Mouse (Mus musculus) kidney, adult 2 months (tissue): Measurements from ENCODE around the gene Srgap2. TPM values are rescaled to one million over a fixed set of nuclear protein-coding genes. Genes with fewer than 3 reads are reported as not detected.

ENCODE experiments used
- DNase-seq: peaks from one replicate; pipeline ENCODE4 v3.0.0; 2021
- H3K27ac ChIP-seq: fragments of 200-500 bp; 2 replicates; pipeline ENCODE4 v1.5.1; 2012; ENCODE audit warnings: low read depth, low read length, control low read depth, inconsistent platforms; ENCODE audit not compliant: insufficient read depth
- H3K27me3 ChIP-seq: fragments of 200-500 bp; replicated peaks from 2 replicates; pipeline ENCODE4 v1.6.1; 2012; ENCODE audit warnings: mild to moderate bottlenecking, moderate library complexity, low read length, inconsistent platforms; ENCODE audit not compliant: control insufficient read depth, insufficient read depth
- H3K36me3 ChIP-seq: fragments of 200-500 bp; 2 replicates; pipeline ENCODE4 v1.6.1; 2012; ENCODE audit warnings: mild to moderate bottlenecking, moderate library complexity, low read length, inconsistent platforms; ENCODE audit not compliant: control insufficient read depth, insufficient read depth
- H3K4me1 ChIP-seq: fragments of 200-500 bp; 2 replicates; pipeline ENCODE4 v1.6.1; 2011; ENCODE audit warnings: low read length; ENCODE audit not compliant: control insufficient read depth, insufficient read depth
- H3K4me3 ChIP-seq: fragments of 200-500 bp; 2 replicates; pipeline ENCODE4 v1.5.1; 2011; ENCODE audit warnings: mild to moderate bottlenecking, low read depth, low read length, control low read depth; ENCODE audit not compliant: insufficient read depth
- CTCF ChIP-seq: fragments of 200-500 bp; conservative IDR thresholded peaks from 2 replicates; pipeline ENCODE4 v1.5.1; 2011; ENCODE audit warnings: low read depth, mild to moderate bottlenecking, control low read depth, low read length, moderate library complexity, mixed read lengths; ENCODE audit not compliant: insufficient read depth, insufficient read length
- POLR2A ChIP-seq: fragments of 200-500 bp; IDR thresholded peaks from one replicate; pipeline ENCODE4 v1.6.1; 2011; ENCODE audit warnings: low read depth, low read length, control low read depth
- WGBS: fragments of 180-500 bp; shearing (Covaris S2); methylation state at CpG from one replicate; pipeline ENCODE4 v1.1.7; 2018; 5-methylcytosine and 5-hydroxymethylcytosine counted together
- polyA plus RNA-seq: library from polyadenylated mRNA; depleted of rRNA; stranded (reverse); fragments of >200 nt; gene quantifications from 2 replicates; pipeline ENCODE4 v1.2.3, GENCODE M21; 2012

The Srgap2 gene
- polyA plus RNA-seq, 1 experiment: 13.0 TPM

DNA sequence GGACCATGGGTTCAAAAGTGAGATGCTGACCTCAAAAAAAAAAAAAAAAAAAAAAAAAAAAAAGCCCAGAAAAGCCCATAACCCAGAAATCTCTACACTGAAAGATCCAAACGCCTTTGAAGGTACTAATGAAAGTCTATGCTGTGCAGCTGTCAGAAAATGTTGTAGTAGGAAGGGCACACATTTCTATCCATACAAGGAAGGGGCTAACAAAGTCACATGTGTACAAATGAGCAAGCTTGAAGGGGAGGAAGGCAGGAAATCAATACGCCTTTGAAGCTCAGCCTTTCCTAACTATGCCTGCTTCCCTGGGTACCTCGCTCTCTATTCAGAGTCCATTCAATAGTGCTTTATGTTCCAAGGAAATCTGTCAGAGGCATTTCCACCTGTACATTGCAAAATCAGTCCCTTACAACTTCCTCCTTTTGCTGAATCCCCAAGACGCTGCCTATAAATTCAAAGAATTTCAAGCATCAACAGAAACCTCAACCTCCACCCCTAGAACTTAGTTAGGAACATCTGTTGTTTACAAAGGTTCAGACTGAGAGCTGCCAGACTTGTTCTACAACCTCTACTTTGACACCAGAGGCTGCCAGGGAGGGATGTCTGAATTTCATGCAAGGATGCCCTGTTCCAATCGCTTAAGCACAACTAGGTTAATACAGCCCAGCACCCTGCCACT is 99.9 kb downstream of the Srgap2 start:
- H3K27ac ChIP-seq: peak overlapping the region; percentile 68

GRCm38 (mm10) chr1:131423061-131423460 is 104.1 kb downstream of the Srgap2 start:
- Histone ChIP-seq H3K27ac (no peak overlapping the region), H3K4me1 (peaks cover 14% of the 10 kb centered on the region), H3K4me3 (no peak overlapping the region), H3K27me3 (no peaks in the 10 kb centered on the region), H3K36me3 (no peaks in the 10 kb centered on the region)
- TF ChIP-seq POLR2A (no peak), CTCF (no peak)
- peak; percentile 31 for DNase-seq
- 77% methylated on average over 3 of the region's 3 CpGs for WGBS

More for the DNA sequence above, 99.9 kb downstream of the Srgap2 start:
- no peak for TF ChIP-seq POLR2A
- TF ChIP-seq CTCF: no peak
- Histone ChIP-seq H3K27me3 (no peaks in the 10 kb centered on the region), H3K36me3 (no peaks in the 10 kb centered on the region), H3K4me1 (peaks cover 20% of the 10 kb centered on the region), H3K4me3 (no peak overlapping the region)
- DNase-seq: peak; percentile 84
- 19% methylated on average over 5 of the region's 5 CpGs for WGBS

DNA sequence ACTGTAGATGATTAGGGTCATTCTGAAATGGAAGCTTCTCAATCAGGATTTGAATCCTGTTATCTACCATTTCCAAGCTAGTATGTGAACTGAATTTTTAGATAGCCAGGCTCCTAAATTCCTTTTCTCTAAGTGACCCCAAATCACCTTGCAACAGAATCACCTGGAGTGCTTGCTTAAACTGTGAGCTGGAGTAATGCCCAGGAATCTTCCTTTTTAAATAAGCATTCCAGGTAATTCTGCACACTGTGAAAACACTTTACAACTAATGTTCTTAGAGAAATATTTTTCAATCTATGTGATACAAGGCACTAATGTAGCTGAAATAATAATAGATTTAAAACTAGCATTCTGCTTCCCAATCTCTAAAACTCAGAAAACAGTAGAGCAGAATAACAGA is 106.0 kb downstream of the Srgap2 start:
- H3K27ac ChIP-seq: no peak overlapping the region
- no peak overlapping the region for H3K4me3 ChIP-seq
- H3K36me3 ChIP-seq: no peaks in the 10 kb centered on the region
- no peak for TF ChIP-seq CTCF
- TF ChIP-seq POLR2A: no peak
- H3K4me1 ChIP-seq: peaks cover 3% of the 10 kb centered on the region
- no peaks in the 10 kb centered on the region for H3K27me3 ChIP-seq
- no peak for DNase-seq

DNA sequence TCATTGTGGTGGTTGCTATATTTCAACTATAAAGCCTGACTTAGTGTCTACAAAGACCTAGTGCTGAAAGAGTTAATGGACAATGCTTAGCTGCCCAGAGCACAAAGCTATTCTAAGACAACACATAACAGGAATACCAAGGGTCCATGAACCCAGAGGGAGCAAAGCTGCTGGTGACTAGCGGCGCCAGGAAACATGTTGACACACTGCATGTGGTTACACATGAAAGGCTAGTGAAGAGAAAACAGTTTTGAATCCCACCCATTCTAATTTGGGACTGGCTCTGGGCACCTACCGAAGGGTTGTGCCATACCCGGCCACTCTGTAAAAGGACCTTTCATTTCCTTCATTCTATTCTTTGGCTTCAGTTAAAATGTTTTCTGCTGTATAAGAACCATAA is 106.5 kb downstream of the Srgap2 start:
- no peak for TF ChIP-seq CTCF
- no peak for TF ChIP-seq POLR2A
- no peak overlapping the region for H3K27ac ChIP-seq
- H3K27me3 ChIP-seq: no peaks in the 10 kb centered on the region
- no peaks in the 10 kb centered on the region; the same call in 1 of the 2 replicates for H3K4me1 ChIP-seq
- DNase-seq: no peak
- H3K36me3 ChIP-seq: no peaks in the 10 kb centered on the region
- H3K4me3 ChIP-seq: no peak overlapping the region
- 71% methylated on average over 4 of the region's 4 CpGs for WGBS

GRCm38 (mm10) chr1:131419307-131419706 is 107.8 kb downstream of the Srgap2 start:
- TF ChIP-seq POLR2A (no peak), CTCF (no peak)
- DNase-seq: no peak
- no peak overlapping the region for H3K27ac ChIP-seq
- no peak overlapping the region for H3K4me3 ChIP-seq
- WGBS: 52% methylated on average over 3 of the region's 3 CpGs
- H3K36me3 ChIP-seq: no peaks in the 10 kb centered on the region
- H3K27me3 ChIP-seq: no peaks in the 10 kb centered on the region
- no peaks in the 10 kb centered on the region; the same call in 1 of the 2 replicates for H3K4me1 ChIP-seq

DNA sequence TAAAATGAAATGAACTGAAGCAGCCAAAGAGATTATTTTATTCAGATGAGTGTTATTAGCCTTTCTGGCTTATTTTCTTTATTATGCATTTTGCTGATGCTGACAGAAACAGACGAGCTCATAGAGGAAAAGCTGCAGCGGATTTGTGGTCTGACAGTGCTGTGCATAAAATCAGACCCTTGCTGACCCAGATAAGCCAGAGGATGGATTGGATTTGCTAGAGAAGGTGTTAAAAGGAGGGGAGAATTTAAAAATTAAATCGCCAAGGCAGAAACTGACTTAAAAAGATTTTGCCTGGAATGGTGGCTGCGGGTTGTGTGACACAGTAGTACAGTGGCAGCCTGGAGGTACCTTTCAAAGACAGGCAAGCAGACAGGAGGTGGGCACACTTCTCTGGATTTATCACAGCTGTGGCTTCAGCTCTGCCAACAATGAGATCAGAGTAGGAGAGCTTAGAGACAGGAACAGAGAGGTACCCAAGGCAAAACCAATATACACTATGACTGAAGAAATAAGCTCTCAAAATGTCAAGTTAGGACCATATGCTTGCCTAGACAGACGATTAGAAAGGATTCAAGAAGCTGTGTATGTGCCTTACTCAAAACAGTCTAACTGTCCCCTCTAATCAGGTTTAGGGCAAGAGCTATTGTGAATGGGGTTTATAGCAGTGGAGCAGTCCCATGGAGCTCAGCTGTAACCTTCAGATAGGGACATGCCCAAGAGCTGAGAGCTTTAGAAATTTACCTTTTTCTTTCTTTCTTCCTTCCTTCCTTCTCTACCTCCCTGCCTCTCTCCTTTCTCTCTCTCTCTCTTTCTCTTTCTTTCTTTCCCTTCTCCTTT is 109.1 kb downstream of the Srgap2 start:
- Histone ChIP-seq H3K27ac (no peak overlapping the region), H3K27me3 (no peaks in the 10 kb centered on the region), H3K4me3 (no peak overlapping the region), H3K4me1 (no peaks in the 10 kb centered on the region; the same call in 1 of the 2 replicates), H3K36me3 (no peaks in the 10 kb centered on the region)
- 78% methylated on average over 5 of the region's 5 CpGs for WGBS
- TF ChIP-seq CTCF (no peak), POLR2A (no peak)
- no peak for DNase-seq

DNA sequence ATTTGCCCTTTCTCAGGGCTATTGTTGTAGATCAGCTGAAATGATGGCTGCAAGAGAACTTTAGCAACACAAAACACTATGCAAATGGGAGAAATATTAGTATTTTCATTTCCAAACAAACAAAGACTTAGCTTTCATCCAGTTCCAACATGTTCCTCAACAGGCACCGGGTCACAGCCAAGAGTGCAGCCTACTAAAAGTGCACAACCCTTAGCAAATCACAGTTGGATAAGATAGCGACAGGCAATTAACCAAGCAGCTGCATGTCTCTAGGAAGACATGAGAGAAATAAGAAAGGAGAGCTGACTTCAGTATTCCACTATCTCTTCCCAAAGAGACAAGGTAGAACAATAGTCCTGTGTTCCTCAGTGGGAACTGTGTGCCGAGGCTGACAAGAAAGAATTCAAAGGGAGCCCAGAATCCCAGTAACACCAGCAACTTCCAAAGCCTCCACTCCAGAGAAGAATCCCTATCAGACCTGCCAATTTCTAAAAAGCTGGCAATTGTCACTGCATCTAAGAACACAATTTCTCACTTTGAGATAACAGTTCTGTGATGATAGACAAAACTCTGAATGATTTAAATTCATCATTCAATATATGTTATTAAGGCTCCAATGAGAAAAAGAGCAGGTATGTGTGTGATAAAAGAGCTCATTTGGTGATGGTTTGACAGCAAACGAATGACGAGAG is 109.9 kb downstream of the Srgap2 start:
- no peaks in the 10 kb centered on the region for H3K27me3 ChIP-seq
- H3K4me1 ChIP-seq: no peaks in the 10 kb centered on the region; the same call in 1 of the 2 replicates
- DNase-seq: peak; percentile 24
- WGBS: 82% methylated on average over 5 of the region's 5 CpGs
- H3K4me3 ChIP-seq: no peak overlapping the region
- H3K27ac ChIP-seq: no peak overlapping the region
- no peak for TF ChIP-seq POLR2A
- no peak for TF ChIP-seq CTCF
- H3K36me3 ChIP-seq: no peaks in the 10 kb centered on the region
